Mouse (Mus musculus) bone marrow, adult 2 months (tissue): ENCODE measurements around the gene Nras. TPM values are rescaled to one million over a fixed set of nuclear protein-coding genes. Genes with fewer than 3 reads are reported as not detected.

Source experiments
- H3K27ac ChIP-seq: fragments of 200-500 bp; 2 replicates; pipeline ENCODE4 v1.5.1; 2012; ENCODE audit warnings: low read depth, mild to moderate bottlenecking, control low read depth, inconsistent platforms, low read length; ENCODE audit not compliant: control insufficient read depth, poor library complexity, insufficient read depth
- H3K4me1 ChIP-seq: fragments of 200-500 bp; 2 replicates; pipeline ENCODE4 v1.6.1; 2011; ENCODE audit warnings: low read length; ENCODE audit not compliant: control insufficient read depth, insufficient read depth
- H3K4me3 ChIP-seq: fragments of 200-500 bp; replicated peaks from 2 replicates; pipeline ENCODE3; 2011; ENCODE audit warnings: mild to moderate bottlenecking, low read depth, low read length, control low read depth; ENCODE audit not compliant: control insufficient read depth
- CTCF ChIP-seq: fragments of 200-500 bp; IDR thresholded peaks from 2 replicates; pipeline ENCODE4 v1.5.1; 2011; ENCODE audit warnings: low read length, control low read depth; ENCODE audit not compliant: control insufficient read depth, insufficient read depth
- POLR2A ChIP-seq: fragments of 200-500 bp; IDR thresholded peaks from 2 replicates; pipeline ENCODE4 v1.6.1; 2011; ENCODE audit warnings: low read depth, mild to moderate bottlenecking, control low read depth, low read length, borderline replicate concordance; ENCODE audit not compliant: control insufficient read depth
- WGBS: fragments of 180-500 bp; shearing (Covaris S2); methylation state at CpG from one replicate; pipeline ENCODE4 v1.1.7; 2018; 5-methylcytosine and 5-hydroxymethylcytosine counted together
- polyA plus RNA-seq: library from polyadenylated mRNA; stranded (reverse); fragments of >200 nt; gene quantifications from 2 replicates; pipeline ENCODE4 v1.2.4, GENCODE M21; 2011; ENCODE audit warnings: low replicate concordance; ENCODE audit not compliant: missing spikeins, insufficient read depth, insufficient read length

Gene Nras
- 22.5 and 23.7 TPM in 2 replicates for polyA plus RNA-seq

GRCm38 (mm10) chr3:103058207-103059157 is at the start of gene Nras:
Gene Nras (plus strand): TSS chr3:103058285.
- 1% methylated on average over 46 of the region's 46 CpGs for WGBS
- TF ChIP-seq POLR2A: peak; percentile 53; the same call in 1 of the 2 replicates
- TF ChIP-seq CTCF: no peak
- peak within 1 kb of the TSS; percentile 86 for H3K27ac ChIP-seq
- H3K4me1 ChIP-seq: no peaks in the 10 kb centered on the region; the same call in 1 of the 2 replicates
- peak within 1 kb of the TSS; percentile 89 for H3K4me3 ChIP-seq

- peaks cover 1% of the 10 kb centered on the region for H3K4me1 ChIP-seq
- no peak overlapping the region for H3K27ac ChIP-seq
- no peak overlapping the region for H3K4me3 ChIP-seq
- TF ChIP-seq POLR2A (no peak), CTCF (no peak)
- WGBS: 16% methylated on average over 2 of the region's 2 CpGs
These were observed 40.7 kb upstream of the Nras start for GRCm38 (mm10) chr3:103017350-103017749.

- TF ChIP-seq POLR2A: no peak
- TF ChIP-seq CTCF: no peak
- H3K27ac ChIP-seq: no peak overlapping the region
- H3K4me3 ChIP-seq: no peak overlapping the region
- 72% methylated on average over 2 of the region's 2 CpGs for WGBS
- peaks cover 1% of the 10 kb centered on the region for H3K4me1 ChIP-seq
These were observed 38.6 kb upstream of the Nras start for GRCm38 (mm10) chr3:103019462-103019861.

- under 1% methylated on average over 55 of the region's 55 CpGs for WGBS
- H3K27ac ChIP-seq: peak within 1 kb of the TSS; percentile 93
- peaks cover 1% of the 10 kb centered on the region for H3K4me1 ChIP-seq
- H3K4me3 ChIP-seq: peak within 1 kb of the TSS; percentile 95
- peak; percentile 76 for TF ChIP-seq POLR2A
- 0 out of 2 replicates have a peak, but pooled peaks have one; percentile 0 for TF ChIP-seq CTCF
These were observed 37.7 kb upstream of the Nras start, which contains the start of gene Csde1 for GRCm38 (mm10) chr3:103020249-103020942. Gene Csde1 (plus strand): TSS chr3:103020426.

GRCm38 (mm10) chr3:103020943-103021638 is 37.0 kb upstream of the Nras start:
- TF ChIP-seq POLR2A (no peak), CTCF (no peak)
- Histone ChIP-seq H3K4me3 (peak overlapping the region; percentile 95), H3K27ac (peak overlapping the region; percentile 93), H3K4me1 (peaks cover 1% of the 10 kb centered on the region)
- under 1% methylated on average over 35 of the region's 37 CpGs for WGBS

GRCm38 (mm10) chr3:103026174-103026573 is 31.9 kb upstream of the Nras start:
- TF ChIP-seq POLR2A: no peak
- TF ChIP-seq CTCF: no peak
- Histone ChIP-seq H3K4me3 (no peak overlapping the region), H3K27ac (no peak overlapping the region), H3K4me1 (peaks cover 1% of the 10 kb centered on the region)
- WGBS: 57% methylated on average over 1 of the region's 1 CpGs

- no peak overlapping the region for H3K4me3 ChIP-seq
- TF ChIP-seq POLR2A (no peak), CTCF (no peak)
- H3K27ac ChIP-seq: no peak overlapping the region
- WGBS: 92% methylated on average over 6 of the region's 6 CpGs
- H3K4me1 ChIP-seq: no peaks in the 10 kb centered on the region
These were observed 17.8 kb upstream of the Nras start for GRCm38 (mm10) chr3:103040285-103040684.
